Mouse (Mus musculus) stomach, postnatal 0 days (tissue): Measurements from ENCODE around the gene Olfr672. TPM values are rescaled to one million over a fixed set of nuclear protein-coding genes. Genes with fewer than 3 reads are reported as not detected.
"Not testable (repeated sequence)": the region's sequence is repeated elsewhere in the genome, so short reads cannot be mapped to it uniquely, and the experiment has no call there.

Source experiments
- ATAC-seq: fragments of 200-750 bp; cut with Nextera tagmentation; 2 replicates; pipeline ENCODE4 v1.8.0; 2017; ENCODE audit not compliant: low FRiP score, low TSS enrichment
- DNase-seq: peaks from one replicate; pipeline ENCODE4 v3.0.0-alpha.2; 2016; ENCODE audit warnings: low spot score
- H3K27ac ChIP-seq: fragments of 300-500 bp; sonication (generic); replicated peaks from 2 replicates; pipeline ENCODE4 v1.5.1; 2014; ENCODE audit warnings: mild to moderate bottlenecking, control low read depth
- H3K27me3 ChIP-seq: fragments of 300-500 bp; sonication (generic); 2 replicates; pipeline ENCODE4 v1.6.1; 2014; ENCODE audit warnings: low read length; ENCODE audit not compliant: control insufficient read depth, insufficient read depth
- H3K36me3 ChIP-seq: fragments of 300-500 bp; sonication (generic); 2 replicates; pipeline ENCODE4 v1.6.1; 2014; ENCODE audit warnings: low read length, mixed read lengths; ENCODE audit not compliant: control insufficient read depth, insufficient read depth
- H3K4me1 ChIP-seq: fragments of 300-500 bp; sonication (generic); replicated peaks from 2 replicates; pipeline ENCODE4 v1.6.1; 2014; ENCODE audit warnings: antibody characterized with exemption; ENCODE audit not compliant: control insufficient read depth, insufficient read depth
- H3K4me2 ChIP-seq: fragments of 300-500 bp; sonication (generic); replicated peaks from 2 replicates; pipeline ENCODE4 v1.6.1; 2014; ENCODE audit warnings: low read depth, mild to moderate bottlenecking, control low read depth, moderate library complexity
- H3K4me3 ChIP-seq: fragments of 300-500 bp; sonication (generic); 2 replicates; pipeline ENCODE4 v1.5.1; 2014; ENCODE audit warnings: low read depth, low read length, control low read depth
- H3K9ac ChIP-seq: fragments of 300-500 bp; sonication (generic); 2 replicates; pipeline ENCODE4 v1.6.1; 2014; ENCODE audit warnings: mild to moderate bottlenecking, low read length, control low read depth, mixed read lengths
- H3K9me3 ChIP-seq: fragments of 300-500 bp; sonication (generic); 2 replicates; pipeline ENCODE4 v1.6.1; 2016; ENCODE audit warnings: low read length; ENCODE audit not compliant: control insufficient read depth
- CTCF ChIP-seq: IDR thresholded peaks from 2 replicates; pipeline ENCODE4 v1.5.1; 2016; ENCODE audit warnings: antibody characterized with exemption, low read depth, mild to moderate bottlenecking, moderate library complexity
- EP300 ChIP-seq: optimal IDR thresholded peaks from 2 replicates; pipeline ENCODE3; 2016; ENCODE audit warnings: antibody characterized with exemption
- WGBS: fragments of 180-500 bp; shearing (Covaris S2); extraction: QIAGEN DNeasy Blood & Tissue Kit; methylation state at CpG from one replicate; pipeline ENCODE4 v1.1.7; 2014; 5-methylcytosine and 5-hydroxymethylcytosine counted together
- polyA plus RNA-seq: library from polyadenylated mRNA; unstranded; fragments of >200 nt; fragmentation: Nextera tagmentation; extraction: Ambion mirVana; gene quantifications from 2 replicates; pipeline ENCODE4 v1.2.1, GENCODE M21; 2015

The Olfr672 gene
- polyA plus RNA-seq: not detected in 2 replicates

DNA sequence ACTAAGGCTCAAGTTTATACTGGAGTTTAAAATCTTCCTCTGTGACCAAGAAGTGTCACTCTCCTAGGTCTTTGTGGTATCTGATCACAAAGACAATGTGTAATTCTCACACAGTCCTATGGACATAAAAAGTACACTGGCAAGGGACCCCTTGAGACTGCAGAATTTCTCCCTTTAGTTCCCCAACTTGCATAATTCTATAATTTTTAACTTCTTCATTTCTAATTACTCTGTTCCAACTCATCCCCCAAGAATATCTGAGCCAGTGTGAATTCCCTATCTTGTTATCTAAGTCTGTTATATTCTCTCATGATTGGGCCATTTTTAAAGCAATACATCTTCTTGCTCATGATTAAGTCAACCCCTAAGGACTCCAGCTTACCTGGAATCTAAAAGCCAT is at the start of gene Olfr672:
Olfr672 (minus strand) TSS at position 101 of the 400 bp plus-strand sequence.
- no peak for TF ChIP-seq EP300
- TF ChIP-seq CTCF: no peak
- no peaks in the 10 kb centered on the region for H3K36me3 ChIP-seq
- H3K4me3 ChIP-seq: no peak within 1 kb of the TSS
- ATAC-seq (no peak), DNase-seq (no peak)
- H3K9me3 ChIP-seq: no peaks in the 10 kb centered on the region
- H3K4me1 ChIP-seq: no peaks in the 10 kb centered on the region
- H3K27me3 ChIP-seq: no peaks in the 10 kb centered on the region
- no peak within 1 kb of the TSS for H3K27ac ChIP-seq
- H3K4me2 ChIP-seq: no peak within 1 kb of the TSS
- H3K9ac ChIP-seq: no peak within 1 kb of the TSS

GRCm38 (mm10) chr7:105033836-105034235 is 32.0 kb upstream of the Olfr672 start:
- H3K4me3 ChIP-seq, H3K36me3 ChIP-seq, H3K9ac ChIP-seq, H3K27ac ChIP-seq, H3K27me3 ChIP-seq, H3K4me2 ChIP-seq, H3K9me3 ChIP-seq, DNase-seq, H3K4me1 ChIP-seq, ATAC-seq: not testable (repeated sequence)
- peak; percentile 31 for TF ChIP-seq CTCF
- 44% methylated on average over 5 of the region's 5 CpGs for WGBS

- H3K4me2 ChIP-seq: no peak within 1 kb of the TSS
- H3K9me3 ChIP-seq: no peaks in the 10 kb centered on the region
- DNase-seq (no peak), ATAC-seq (no peak)
- no peaks in the 10 kb centered on the region for H3K36me3 ChIP-seq
- no peak for TF ChIP-seq EP300
- TF ChIP-seq CTCF: no peak
- no peak within 1 kb of the TSS for H3K9ac ChIP-seq
- no peaks in the 10 kb centered on the region for H3K4me1 ChIP-seq
- H3K4me3 ChIP-seq: no peak within 1 kb of the TSS
- H3K27me3 ChIP-seq: no peaks in the 10 kb centered on the region
- no peak within 1 kb of the TSS for H3K27ac ChIP-seq
These were observed 30.6 kb upstream of the Olfr672 start, which contains the start of gene Olfr676 for GRCm38 (mm10) chr7:105032398-105032797. Olfr676 (plus strand) TSS chr7:105032698.

DNA sequence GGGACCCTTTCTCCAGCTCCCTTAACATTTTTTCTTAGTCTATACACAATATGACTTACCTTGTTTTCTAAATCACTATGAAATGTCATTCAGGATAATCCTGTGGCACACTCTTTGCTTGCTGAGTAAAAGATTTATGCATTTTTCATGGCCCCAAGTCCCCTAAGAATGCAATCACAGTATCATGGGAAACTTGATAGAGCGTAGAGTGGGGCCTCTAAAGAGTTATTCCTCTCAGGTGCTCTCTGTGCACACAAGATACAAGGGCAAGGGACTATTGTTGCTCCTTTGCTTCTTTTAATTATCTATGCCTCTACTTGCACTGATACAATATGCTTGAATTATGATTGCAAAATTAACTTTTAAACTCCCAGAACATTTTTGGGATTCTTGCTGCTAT is 26.5 kb upstream of the Olfr672 start, which contains the start of gene Olfr675:
Olfr675 (minus strand) TSS at position 101 of the 400 bp plus-strand sequence.
- H3K27ac ChIP-seq: no peak within 1 kb of the TSS
- DNase-seq (no peak), ATAC-seq (no peak)
- H3K4me2 ChIP-seq: no peak within 1 kb of the TSS
- H3K36me3 ChIP-seq: no peaks in the 10 kb centered on the region
- no peak for TF ChIP-seq CTCF
- no peak for TF ChIP-seq EP300
- no peak within 1 kb of the TSS for H3K4me3 ChIP-seq
- no peaks in the 10 kb centered on the region for H3K27me3 ChIP-seq
- no peak within 1 kb of the TSS for H3K9ac ChIP-seq
- 71% methylated on average over 1 of the region's 1 CpGs for WGBS
- H3K4me1 ChIP-seq: no peaks in the 10 kb centered on the region
- H3K9me3 ChIP-seq: no peaks in the 10 kb centered on the region

- Histone ChIP-seq H3K9me3 (no peaks in the 10 kb centered on the region), H3K36me3 (no peaks in the 10 kb centered on the region), H3K9ac (no peak overlapping the region), H3K4me2 (no peak overlapping the region), H3K4me1 (no peaks in the 10 kb centered on the region), H3K4me3 (no peak overlapping the region), H3K27ac (no peak overlapping the region), H3K27me3 (no peaks in the 10 kb centered on the region)
- peak; percentile 37; the same call in 1 of the 2 replicates for TF ChIP-seq CTCF
- TF ChIP-seq EP300: no peak
- ATAC-seq (no peak), DNase-seq (no peak)
- 71% methylated on average over 1 of the region's 1 CpGs for WGBS
These were observed 20.7 kb upstream of the Olfr672 start for GRCm38 (mm10) chr7:105022530-105022929.

- no peak for TF ChIP-seq EP300
- TF ChIP-seq CTCF: no peak
- WGBS: 69% methylated on average over 1 of the region's 1 CpGs
- H3K9ac ChIP-seq: no peak within 1 kb of the TSS
- H3K4me3 ChIP-seq: no peak within 1 kb of the TSS
- no peak for ATAC-seq
- no peaks in the 10 kb centered on the region for H3K27me3 ChIP-seq
- no peak within 1 kb of the TSS for H3K4me2 ChIP-seq
- H3K4me1 ChIP-seq: no peaks in the 10 kb centered on the region
- H3K9me3 ChIP-seq: no peaks in the 10 kb centered on the region
- no peak within 1 kb of the TSS for H3K27ac ChIP-seq
- H3K36me3 ChIP-seq: no peaks in the 10 kb centered on the region
- no peak for DNase-seq
These were observed 22.8 kb downstream of the Olfr672 start, which contains the start of gene Olfr671 for GRCm38 (mm10) chr7:104979026-104979425. Olfr671 (minus strand) TSS chr7:104979126.

DNA sequence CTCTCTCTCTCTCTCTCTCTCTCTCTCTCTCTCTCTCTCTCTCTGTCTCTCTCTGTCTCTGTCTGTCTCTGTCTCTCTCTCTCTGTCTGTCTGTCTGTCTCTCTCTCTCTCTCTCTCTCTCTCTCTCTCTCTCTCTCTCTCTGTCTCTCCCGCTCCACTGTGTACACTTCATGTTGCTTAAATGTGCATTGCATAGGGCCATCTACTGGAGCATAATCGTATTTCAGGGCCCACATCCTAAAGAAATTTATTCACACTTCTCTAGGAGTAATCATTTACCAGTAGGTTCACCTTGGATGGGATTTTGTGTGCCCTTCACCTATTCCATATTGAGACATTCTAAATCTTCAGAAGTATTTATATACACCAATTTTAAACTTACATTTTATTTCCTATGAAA is 29.3 kb downstream of the Olfr672 start:
- not testable (repeated sequence) for H3K9me3 ChIP-seq, H3K4me2 ChIP-seq, DNase-seq, H3K9ac ChIP-seq, ATAC-seq, H3K27me3 ChIP-seq, H3K4me1 ChIP-seq, H3K4me3 ChIP-seq, H3K36me3 ChIP-seq, H3K27ac ChIP-seq
- WGBS: 68% methylated on average over 2 of the region's 2 CpGs
